Mouse (Mus musculus) layer of hippocampus, postnatal 25 days (tissue): ENCODE measurements around the gene Pold3. TPM values are rescaled to one million over a fixed set of nuclear protein-coding genes. Genes with fewer than 3 reads are reported as not detected.

Experiments used
- DNase-seq, 2 experiments: peaks; one replicate each; pipeline ENCODE4 v3.0.0; 2022; ENCODE audit warnings: mixed read lengths in 2 of 2, low spot score in 1 of 2; ENCODE audit errors: extremely low spot score in 1 of 2
- total RNA-seq, 2 experiments: library from RNA; stranded (reverse); gene quantifications; 2 replicates each; pipeline ENCODE4 v1.2.3; 2021

The Pold3 gene
- 10 to 100 TPM; 24.7 to 32.4 TPM for total RNA-seq

- peak; percentile 99 for DNase-seq
These were observed at the start of gene Pold3 for GRCm38 (mm10) chr7:100121376-100121789. Gene Pold3, minus strand, starts transcription at chr7:100121565.

- DNase-seq, result no peak
These were observed 49.4 kb upstream of the Pold3 start for GRCm38 (mm10) chr7:100170756-100171155.

- DNase-seq, result no peak
These were observed 47.3 kb upstream of the Pold3 start for GRCm38 (mm10) chr7:100168654-100169053.

DNA sequence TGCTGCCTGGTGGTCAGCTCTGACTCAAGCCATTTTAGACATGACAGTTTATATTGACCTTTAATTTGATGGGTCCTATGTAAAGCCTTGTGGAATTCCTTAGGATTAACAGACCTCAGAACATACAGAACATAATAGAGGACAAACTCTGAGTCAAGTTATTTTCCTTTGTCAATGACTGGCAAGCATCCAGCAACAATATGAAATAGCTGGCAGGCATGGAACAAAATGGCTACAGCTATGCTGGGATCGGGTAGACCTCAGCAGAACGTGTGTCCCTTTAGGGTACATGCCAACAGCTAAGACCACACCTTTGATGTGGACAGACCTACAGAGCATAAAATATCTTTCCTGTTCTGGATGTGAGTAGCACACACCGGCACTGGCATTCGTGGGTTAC lies 42.1 kb upstream of the Pold3 start:
- no peak for DNase-seq

GRCm38 (mm10) chr7:100160006-100160405 lies 38.6 kb upstream of the Pold3 start:
- DNase-seq, result no peak

GRCm38 (mm10) chr7:100159105-100159841 lies 37.9 kb upstream of the Pold3 start, which contains the start of gene Lipt2:
Gene Lipt2, plus strand, starts transcription at chr7:100159277.
- peak; percentile 77 to 87 for DNase-seq

- DNase-seq, result no peak
These were observed 36.3 kb upstream of the Pold3 start for GRCm38 (mm10) chr7:100157669-100158068.

DNA sequence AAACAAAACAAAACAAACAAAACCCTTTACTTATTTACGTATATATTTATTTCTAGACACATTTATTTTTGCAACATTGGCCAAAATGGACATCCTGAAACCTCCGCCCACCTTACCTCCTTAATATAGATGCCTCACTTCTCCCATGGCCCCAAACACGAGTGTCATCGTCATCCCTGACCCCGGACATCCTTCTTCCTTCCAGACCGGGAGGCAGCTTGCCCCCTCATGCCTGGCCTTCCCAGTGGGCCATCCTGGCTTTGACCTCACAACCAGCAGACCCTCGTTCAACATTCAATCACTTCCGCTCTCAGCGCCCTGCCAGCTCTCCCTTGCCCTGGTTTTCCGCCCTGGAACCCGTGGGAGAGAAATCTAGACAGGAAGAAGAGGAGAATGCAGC lies 29.3 kb upstream of the Pold3 start:
- no peak for DNase-seq

GRCm38 (mm10) chr7:100150086-100150485 lies 28.7 kb upstream of the Pold3 start:
- DNase-seq, result no peak

DNA sequence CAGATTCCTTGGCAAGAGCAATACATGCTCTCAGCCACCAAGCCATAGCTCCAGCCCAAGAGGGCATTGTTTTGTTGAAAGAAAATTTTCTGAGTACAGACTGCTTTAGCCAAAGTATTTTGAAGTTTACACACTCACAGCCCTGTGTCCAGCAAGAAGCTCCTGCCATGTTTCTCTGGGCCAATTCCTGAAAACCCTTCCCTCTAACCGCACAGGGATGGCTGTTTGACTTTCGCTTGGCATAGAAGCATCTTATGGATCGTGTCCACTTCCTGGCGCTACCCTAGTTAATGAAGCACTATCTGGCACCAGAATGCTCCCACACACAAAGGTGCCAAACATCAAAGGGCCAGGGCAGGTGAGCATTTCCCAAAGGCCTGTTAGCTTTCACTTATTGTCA lies 27.2 kb upstream of the Pold3 start:
- no peak for DNase-seq

- DNase-seq, result no peak
These were observed 19.2 kb upstream of the Pold3 start for GRCm38 (mm10) chr7:100140591-100140990.

- no peak for DNase-seq
These were observed 16.7 kb upstream of the Pold3 start for GRCm38 (mm10) chr7:100138075-100138474.

- no peak for DNase-seq
These were observed 15.7 kb upstream of the Pold3 start for GRCm38 (mm10) chr7:100137038-100137437.

- DNase-seq, result no peak
These were observed 11.0 kb upstream of the Pold3 start for GRCm38 (mm10) chr7:100132379-100132778.

GRCm38 (mm10) chr7:100130592-100130991 lies 9.2 kb upstream of the Pold3 start:
- no peak for DNase-seq

DNA sequence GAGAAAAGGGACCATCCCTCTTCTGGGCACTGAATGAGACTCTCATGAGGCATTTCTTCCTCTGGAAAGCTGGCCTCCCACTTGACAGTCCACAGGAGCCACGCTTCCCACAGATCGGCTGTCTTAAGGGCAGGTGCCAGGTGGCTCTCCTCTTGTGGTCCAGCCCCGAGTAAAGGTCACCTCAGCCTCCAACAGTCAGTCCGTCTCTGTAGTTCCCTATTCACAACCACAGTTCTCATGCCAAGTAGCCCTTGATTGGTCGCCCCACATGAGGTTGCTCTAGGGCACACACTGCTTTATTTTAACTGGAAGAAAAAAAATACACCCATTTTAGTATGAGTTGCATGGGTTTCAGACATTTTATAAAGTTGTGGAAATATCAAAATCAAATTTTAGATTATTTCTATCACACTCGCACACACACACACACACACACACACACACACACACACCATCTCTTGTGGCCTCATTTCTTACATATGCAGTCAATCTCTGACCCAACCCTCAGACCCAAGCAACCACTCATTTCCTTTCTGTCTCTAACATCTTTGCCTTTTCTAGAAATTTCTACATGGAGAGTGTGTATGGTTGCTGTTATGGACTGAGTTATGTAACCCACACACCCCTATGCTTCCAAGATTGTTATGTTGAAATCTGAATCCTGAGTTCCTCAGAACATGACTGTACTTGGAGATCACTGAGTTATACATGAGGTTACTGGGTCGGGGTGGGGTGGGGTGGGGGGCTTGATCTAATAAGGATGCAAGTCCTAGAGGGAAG lies 7.1 kb upstream of the Pold3 start:
- DNase-seq, result no peak

- DNase-seq, result no peak
These were observed 5.1 kb upstream of the Pold3 start for GRCm38 (mm10) chr7:100126514-100126913.

DNA sequence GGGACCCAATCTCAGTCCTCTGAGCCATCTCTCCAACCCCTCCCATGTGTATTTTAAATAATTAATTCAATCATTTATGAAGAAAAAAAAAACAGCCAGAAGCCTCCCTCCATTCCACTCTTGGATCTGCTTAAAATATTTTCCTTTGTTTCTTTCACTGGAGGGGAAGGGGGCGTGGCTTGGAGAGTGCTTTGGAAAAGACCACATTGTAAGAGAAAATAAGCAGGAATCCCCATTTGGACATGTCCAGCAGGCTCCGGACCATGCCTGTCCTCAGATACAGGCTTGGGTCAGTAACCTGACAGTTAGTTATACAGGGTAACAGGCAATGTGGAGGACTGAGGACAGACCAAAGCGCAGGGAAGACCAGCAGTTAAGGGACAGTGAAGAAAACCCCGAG lies 3.8 kb upstream of the Pold3 start:
- no peak for DNase-seq

- DNase-seq, result peak in 1 of 2 experiments; percentile 27
These were observed 2.8 kb upstream of the Pold3 start for GRCm38 (mm10) chr7:100124211-100124610.

DNA sequence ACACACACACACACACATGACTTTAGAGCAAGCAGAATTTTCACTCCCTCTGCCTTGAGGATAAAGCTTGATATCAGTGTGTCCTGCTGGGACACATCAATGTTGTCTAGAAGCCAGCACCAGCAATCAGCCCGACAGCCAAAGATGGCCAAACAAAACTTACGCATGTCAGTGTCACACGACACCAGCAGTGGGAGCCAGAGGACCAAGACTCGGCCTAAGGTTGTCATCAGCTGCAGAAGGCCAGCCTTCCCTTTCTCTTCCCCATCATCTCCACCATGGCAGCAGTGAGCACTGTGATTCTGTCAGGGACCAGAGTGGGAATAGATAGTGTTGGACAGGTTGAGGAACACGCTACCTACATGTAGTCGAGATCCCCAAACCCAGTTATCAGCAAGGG lies 2.1 kb upstream of the Pold3 start:
- peak in 1 of 2 experiments; percentile 11 for DNase-seq

- DNase-seq, result no peak
These were observed 539 bp downstream of the Pold3 start for GRCm38 (mm10) chr7:100120791-100121261.

DNA sequence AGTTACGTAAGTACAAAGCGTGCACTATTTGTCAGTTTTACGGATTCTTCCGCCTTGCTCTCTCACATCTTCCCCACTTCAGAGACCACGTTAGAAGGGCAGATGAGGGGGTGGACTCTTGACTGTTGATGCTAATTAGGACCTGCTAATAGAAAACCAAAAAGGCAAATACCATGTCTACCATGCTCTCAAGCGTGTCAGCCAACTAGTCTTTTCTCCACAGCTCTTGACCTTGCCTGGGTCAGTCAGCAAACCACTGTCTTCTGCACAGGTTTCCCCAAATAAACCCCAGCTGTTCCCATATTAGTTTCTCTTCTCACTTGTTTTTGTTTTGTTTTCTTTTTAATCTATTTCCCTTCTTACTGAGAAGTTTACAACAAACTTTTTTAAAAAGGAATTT lies 7.1 kb downstream of the Pold3 start:
- DNase-seq, result no peak
